Mouse (Mus musculus) hindbrain, embryonic 15.5 days (tissue): ENCODE results near the gene Cotl1. TPM values are rescaled to one million over a fixed set of nuclear protein-coding genes. Genes with fewer than 3 reads are reported as not detected.

Experiments
- ATAC-seq: fragments of 200-750 bp; cut with Nextera tagmentation; 2 replicates; pipeline ENCODE4 v1.8.0; 2017; ENCODE audit warnings: low read depth, moderate number of reproducible peaks, moderate TSS enrichment; ENCODE audit not compliant: low FRiP score
- H3K27ac ChIP-seq: fragments of 300-500 bp; sonication (generic); replicated peaks from 2 replicates; pipeline ENCODE4 v1.5.1; 2015; ENCODE audit warnings: mild to moderate bottlenecking, inconsistent platforms
- H3K27me3 ChIP-seq: fragments of 300-500 bp; sonication (generic); 2 replicates; pipeline ENCODE4 v1.6.1; 2015; ENCODE audit warnings: control low read depth, inconsistent platforms
- H3K36me3 ChIP-seq: fragments of 300-500 bp; sonication (generic); 2 replicates; pipeline ENCODE4 v1.6.1; 2015; ENCODE audit warnings: control low read depth, inconsistent platforms
- H3K4me1 ChIP-seq: fragments of 300-500 bp; sonication (generic); replicated peaks from 2 replicates; pipeline ENCODE4 v1.6.1; 2015; ENCODE audit warnings: control low read depth, inconsistent platforms
- H3K4me2 ChIP-seq: fragments of 300-500 bp; sonication (generic); 2 replicates; pipeline ENCODE4 v1.6.1; 2015; ENCODE audit warnings: moderate library complexity, mild to moderate bottlenecking, inconsistent platforms
- H3K4me3 ChIP-seq: fragments of 300-500 bp; sonication (generic); 2 replicates; pipeline ENCODE4 v1.5.1; 2015; ENCODE audit warnings: mild to moderate bottlenecking, inconsistent platforms
- H3K9ac ChIP-seq: fragments of 300-500 bp; sonication (generic); 2 replicates; pipeline ENCODE4 v1.6.1; 2015; ENCODE audit warnings: inconsistent platforms
- H3K9me3 ChIP-seq: fragments of 300-500 bp; sonication (generic); 2 replicates; pipeline ENCODE4 v1.6.1; 2016; ENCODE audit warnings: control low read depth, inconsistent platforms
- WGBS: fragments of 180-500 bp; shearing (Covaris S2); methylation state at CpG from one replicate; pipeline ENCODE4 v1.1.7; 2015; 5-methylcytosine and 5-hydroxymethylcytosine counted together
- polyA plus RNA-seq: library from polyadenylated mRNA; unstranded; fragments of >200 nt; fragmentation: Nextera tagmentation; extraction: Ambion mirVana; gene quantifications from 2 replicates; pipeline ENCODE4 v1.2.1, GENCODE M21; 2015

Gene Cotl1
- polyA plus RNA-seq, 1 experiment from 2014 or later, result 147 TPM

- Histone ChIP-seq H3K9ac (no peak overlapping the region), H3K9me3 (no peaks in the 10 kb centered on the region), H3K4me2 (no peak overlapping the region), H3K4me3 (no peak overlapping the region), H3K27me3 (no peaks in the 10 kb centered on the region), H3K36me3 (peaks cover 4% of the 10 kb centered on the region; the same call in 1 of the 2 replicates), H3K27ac (no peak overlapping the region), H3K4me1 (peaks cover 56% of the 10 kb centered on the region)
- 72% methylated on average over 14 of the region's 14 CpGs for WGBS
- no peak for ATAC-seq
Observed at GRCm38 (mm10) chr8:119810953-119811499, 29.3 kb downstream of the Cotl1 start.

DNA sequence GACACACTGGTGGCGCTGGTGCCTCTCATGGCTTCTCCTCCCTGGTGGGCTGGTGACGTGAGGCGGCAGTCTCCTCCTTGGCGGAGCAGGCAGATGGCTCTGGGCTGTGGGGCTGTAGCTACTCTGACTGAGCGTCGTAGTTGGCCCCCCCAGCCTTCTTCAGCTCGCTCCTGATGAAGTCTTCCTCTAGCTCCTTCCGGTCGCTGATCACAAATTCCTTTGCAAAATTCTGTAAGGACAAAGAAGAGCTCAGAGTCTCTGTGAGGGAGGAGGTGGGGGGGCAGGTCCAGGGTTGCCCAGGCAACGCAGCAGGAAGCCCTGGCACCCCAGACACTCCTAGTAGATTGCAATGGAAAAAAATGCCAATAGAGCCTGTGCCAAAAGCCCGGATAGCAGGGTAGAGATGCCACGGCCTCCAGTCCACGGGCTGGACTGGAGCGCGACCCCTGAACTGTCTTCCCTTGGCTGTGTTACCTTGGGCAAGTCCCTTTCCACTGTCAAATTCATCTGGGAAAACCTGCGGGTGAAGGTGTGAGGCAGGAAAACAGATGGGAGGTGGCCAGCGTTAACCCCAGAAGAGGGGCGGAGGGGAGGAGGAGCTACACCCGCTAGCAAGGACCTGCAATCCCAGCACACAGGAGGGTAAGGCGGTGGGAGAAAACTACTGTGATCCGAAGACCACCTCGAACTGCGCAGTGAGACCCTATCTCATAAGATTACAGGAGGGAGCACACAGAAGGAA is 30.0 kb downstream of the Cotl1 start:
- H3K27me3 ChIP-seq, result no peaks in the 10 kb centered on the region
- no peak overlapping the region for H3K4me3 ChIP-seq
- H3K9me3 ChIP-seq, result no peaks in the 10 kb centered on the region
- WGBS, result 39% methylated on average over 23 of the region's 23 CpGs
- H3K4me1 ChIP-seq, result peaks cover 59% of the 10 kb centered on the region
- no peak overlapping the region for H3K4me2 ChIP-seq
- ATAC-seq, result no peak
- peaks cover 4% of the 10 kb centered on the region; the same call in 1 of the 2 replicates for H3K36me3 ChIP-seq
- 0 out of 2 replicates have a peak overlapping the region, but pooled peaks have one; percentile 30 for H3K27ac ChIP-seq
- no peak overlapping the region for H3K9ac ChIP-seq

DNA sequence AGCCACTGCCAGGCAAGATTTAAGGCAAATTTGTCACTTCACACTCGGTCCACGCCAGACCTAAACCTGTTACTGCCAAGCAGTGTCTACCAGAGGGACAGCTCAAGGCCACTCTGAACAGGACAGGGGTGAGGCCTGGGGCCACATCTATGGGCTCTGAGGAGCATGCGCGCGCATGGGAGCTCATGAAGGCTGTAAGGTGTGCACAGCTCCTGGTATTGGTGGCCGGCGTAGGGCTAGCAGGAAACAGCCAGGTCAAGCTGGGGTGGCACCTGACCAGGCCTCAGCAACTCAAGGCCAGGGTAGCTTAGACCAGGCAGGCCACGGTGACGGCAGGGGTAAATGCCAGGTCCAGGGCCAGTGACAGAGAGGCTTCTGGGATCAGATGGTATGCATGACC is 30.7 kb downstream of the Cotl1 start:
- H3K4me3 ChIP-seq, result no peak overlapping the region
- no peaks in the 10 kb centered on the region for H3K27me3 ChIP-seq
- H3K4me2 ChIP-seq, result no peak overlapping the region
- H3K27ac ChIP-seq, result 0 out of 2 replicates have a peak overlapping the region, but pooled peaks have one; percentile 30
- H3K9me3 ChIP-seq, result no peaks in the 10 kb centered on the region
- no peak overlapping the region for H3K9ac ChIP-seq
- H3K4me1 ChIP-seq, result peaks cover 59% of the 10 kb centered on the region
- WGBS, result 89% methylated on average over 9 of the region's 9 CpGs
- peaks cover 4% of the 10 kb centered on the region; the same call in 1 of the 2 replicates for H3K36me3 ChIP-seq
- no peak for ATAC-seq

- Histone ChIP-seq H3K9ac (no peak overlapping the region), H3K36me3 (peaks cover 4% of the 10 kb centered on the region; the same call in 1 of the 2 replicates), H3K4me3 (no peak overlapping the region), H3K4me1 (peaks cover 46% of the 10 kb centered on the region), H3K27me3 (no peaks in the 10 kb centered on the region), H3K9me3 (no peaks in the 10 kb centered on the region), H3K4me2 (no peak overlapping the region), H3K27ac (no peak overlapping the region)
- no peak for ATAC-seq
- WGBS, result 86% methylated on average over 4 of the region's 4 CpGs
Observed at GRCm38 (mm10) chr8:119807687-119808086, 32.7 kb downstream of the Cotl1 start.

GRCm38 (mm10) chr8:119806422-119807263 is 33.7 kb downstream of the Cotl1 start:
- Histone ChIP-seq H3K36me3 (peaks cover 4% of the 10 kb centered on the region; the same call in 1 of the 2 replicates), H3K9ac (no peak overlapping the region), H3K9me3 (no peaks in the 10 kb centered on the region), H3K4me2 (no peak overlapping the region), H3K4me3 (no peak overlapping the region), H3K27ac (no peak overlapping the region), H3K27me3 (no peaks in the 10 kb centered on the region), H3K4me1 (peaks cover 36% of the 10 kb centered on the region)
- peak; percentile 50 for ATAC-seq
- WGBS, result 67% methylated on average over 14 of the region's 14 CpGs

GRCm38 (mm10) chr8:119805275-119805674 is 35.1 kb downstream of the Cotl1 start:
- WGBS, result 58% methylated on average over 8 of the region's 8 CpGs
- no peak for ATAC-seq

DNA sequence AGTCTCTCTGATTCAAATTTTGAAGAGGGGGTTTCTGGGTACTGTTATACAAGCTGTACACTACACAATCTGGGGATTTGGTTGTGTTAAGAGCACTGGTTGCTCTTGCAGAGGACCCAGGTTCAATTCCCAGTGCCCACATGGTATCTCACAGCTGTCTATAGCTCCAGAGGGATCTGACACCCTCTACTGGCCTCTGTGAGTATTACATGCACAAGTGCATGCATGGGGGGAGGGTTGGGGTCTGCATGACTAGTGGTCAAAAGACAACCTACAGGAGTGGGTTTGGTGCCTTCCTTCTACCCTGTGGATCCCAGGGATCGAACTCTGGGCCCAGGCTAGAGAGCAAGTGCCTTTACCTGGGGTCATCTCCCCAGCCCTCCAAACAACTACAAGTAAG is 37.8 kb downstream of the Cotl1 start:
- Histone ChIP-seq H3K9ac (no peak overlapping the region), H3K4me2 (no peak overlapping the region), H3K9me3 (no peaks in the 10 kb centered on the region), H3K4me3 (no peak overlapping the region), H3K27ac (no peak overlapping the region), H3K27me3 (no peaks in the 10 kb centered on the region), H3K4me1 (peaks cover 38% of the 10 kb centered on the region), H3K36me3 (no peaks in the 10 kb centered on the region)
- WGBS, result 92% methylated on average over 1 of the region's 1 CpGs
- no peak for ATAC-seq

More at GRCm38 (mm10) chr8:119805275-119805674, 35.1 kb downstream of the Cotl1 start:
- H3K4me2 ChIP-seq, result no peak overlapping the region
- H3K36me3 ChIP-seq, result peaks cover 4% of the 10 kb centered on the region; the same call in 1 of the 2 replicates
- H3K4me1 ChIP-seq, result peaks cover 33% of the 10 kb centered on the region
- no peaks in the 10 kb centered on the region for H3K9me3 ChIP-seq
- H3K9ac ChIP-seq, result no peak overlapping the region
- no peak overlapping the region for H3K4me3 ChIP-seq
- no peaks in the 10 kb centered on the region for H3K27me3 ChIP-seq
- H3K27ac ChIP-seq, result 0 out of 2 replicates have a peak overlapping the region, but pooled peaks have one; percentile 14

GRCm38 (mm10) chr8:119801168-119801567 is 39.2 kb downstream of the Cotl1 start:
- Histone ChIP-seq H3K4me2 (no peak overlapping the region), H3K9ac (no peak overlapping the region), H3K27me3 (no peaks in the 10 kb centered on the region), H3K4me1 (peaks cover 25% of the 10 kb centered on the region), H3K9me3 (no peaks in the 10 kb centered on the region), H3K36me3 (no peaks in the 10 kb centered on the region), H3K27ac (peak overlapping the region; percentile 67; the same call in 1 of the 2 replicates), H3K4me3 (no peak overlapping the region)
- ATAC-seq, result no peak
- 4% methylated on average over 4 of the region's 4 CpGs for WGBS

DNA sequence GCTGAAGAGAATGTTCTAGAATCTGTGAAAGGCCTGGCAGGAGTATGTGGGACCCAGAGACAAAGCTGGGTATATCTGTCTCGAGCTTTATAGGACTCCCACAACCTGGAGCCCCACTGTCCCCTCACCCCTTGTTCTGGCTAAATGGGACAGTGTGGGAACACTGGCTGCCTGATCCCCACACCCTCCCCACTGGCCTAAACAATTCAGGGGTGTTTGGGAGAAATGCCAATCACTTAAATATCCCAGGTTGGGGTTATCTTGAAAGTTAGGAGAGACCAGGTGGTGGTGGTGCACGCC is 41.4 kb downstream of the Cotl1 start:
- Histone ChIP-seq H3K9ac (0 out of 2 replicates have a peak overlapping the region, but pooled peaks have one; percentile 26), H3K36me3 (no peaks in the 10 kb centered on the region), H3K27ac (peak overlapping the region; percentile 78), H3K4me3 (no peak overlapping the region), H3K27me3 (no peaks in the 10 kb centered on the region), H3K4me1 (peaks cover 22% of the 10 kb centered on the region), H3K4me2 (peak overlapping the region; percentile 39), H3K9me3 (no peaks in the 10 kb centered on the region)
- no peak for ATAC-seq
- 50% methylated on average over 2 of the region's 2 CpGs for whole genome bisulfite sequencing

DNA sequence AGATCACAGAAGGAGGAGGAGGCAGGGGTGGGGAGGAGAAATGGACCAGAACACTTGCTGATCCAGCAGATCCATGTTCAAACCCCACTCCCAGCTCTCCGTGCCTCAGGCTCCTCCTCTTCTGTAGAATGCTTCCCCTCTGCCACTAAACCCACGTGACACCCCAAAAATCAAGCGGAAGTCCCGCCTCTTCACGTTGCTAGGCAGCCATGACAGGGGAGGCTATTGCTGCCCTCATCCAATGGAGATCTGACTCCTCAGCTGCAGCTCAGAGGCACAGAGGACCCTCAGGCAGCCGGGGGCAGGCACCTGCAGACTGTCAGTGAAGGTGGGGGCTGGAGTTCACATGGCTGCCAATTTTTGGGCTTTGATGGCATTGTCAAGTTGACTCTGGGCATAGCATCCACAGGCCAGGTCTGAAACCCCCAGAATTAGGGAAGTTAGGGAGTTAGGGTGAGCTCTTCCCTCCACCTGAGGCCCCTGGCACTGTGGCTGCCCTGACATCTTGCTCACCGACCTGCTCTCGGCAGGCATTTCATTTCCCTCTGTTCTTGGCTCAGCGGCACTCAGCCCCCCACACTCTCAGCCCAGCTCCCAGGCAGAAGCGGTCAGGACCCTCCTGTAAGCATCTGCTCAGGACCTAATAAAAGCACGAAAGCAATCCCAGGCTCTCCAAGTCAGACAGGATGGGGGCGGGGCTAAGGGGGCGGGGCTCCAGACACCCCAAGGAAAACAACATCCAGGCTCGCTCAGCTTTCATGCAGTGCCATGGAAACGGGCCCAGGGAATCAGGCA is 42.0 kb downstream of the Cotl1 start:
- no peaks in the 10 kb centered on the region for H3K27me3 ChIP-seq
- H3K9me3 ChIP-seq, result no peaks in the 10 kb centered on the region
- H3K9ac ChIP-seq, result 0 out of 2 replicates have a peak overlapping the region, but pooled peaks have one; percentile 10
- H3K4me1 ChIP-seq, result peaks cover 22% of the 10 kb centered on the region
- 4% methylated on average over 15 of the region's 15 CpGs for WGBS
- ATAC-seq, result peak; percentile 81
- peak overlapping the region; percentile 78 for H3K27ac ChIP-seq
- no peaks in the 10 kb centered on the region for H3K36me3 ChIP-seq
- peak overlapping the region; percentile 0; the same call in 1 of the 2 replicates for H3K4me3 ChIP-seq
- peak overlapping the region; percentile 39 for H3K4me2 ChIP-seq

- Histone ChIP-seq H3K27me3 (no peaks in the 10 kb centered on the region), H3K9ac (no peak overlapping the region), H3K27ac (no peak overlapping the region), H3K4me2 (no peak overlapping the region), H3K9me3 (no peaks in the 10 kb centered on the region), H3K4me1 (peaks cover 25% of the 10 kb centered on the region), H3K4me3 (no peak overlapping the region), H3K36me3 (no peaks in the 10 kb centered on the region)
- WGBS, result 91% methylated on average over 3 of the region's 3 CpGs
- no peak for ATAC-seq
Observed at GRCm38 (mm10) chr8:119795651-119796050, 44.7 kb downstream of the Cotl1 start.
